Mouse (Mus musculus) stomach, postnatal 0 days (tissue): ENCODE measurements around the gene Cfap43.

Experiments
- CTCF ChIP-seq: IDR thresholded peaks from 2 replicates; pipeline ENCODE4 v1.5.1; 2016; ENCODE audit warnings: antibody characterized with exemption, low read depth, mild to moderate bottlenecking, moderate library complexity
- EP300 ChIP-seq: optimal IDR thresholded peaks from 2 replicates; pipeline ENCODE3; 2016; ENCODE audit warnings: antibody characterized with exemption

- TF ChIP-seq CTCF (no peak), EP300 (no peak)
These were observed 164.2 kb downstream of the Cfap43 start for GRCm38 (mm10) chr19:47754931-47755330.
